Mouse (Mus musculus) bone marrow, adult 2 months (tissue): Measurements from ENCODE around the gene Pwp2.

Experiments used
- CTCF ChIP-seq: fragments of 200-500 bp; IDR thresholded peaks from 2 replicates; pipeline ENCODE4 v1.5.1; 2011; ENCODE audit warnings: low read length, control low read depth; ENCODE audit not compliant: control insufficient read depth, insufficient read depth
- POLR2A ChIP-seq: fragments of 200-500 bp; IDR thresholded peaks from 2 replicates; pipeline ENCODE4 v1.6.1; 2011; ENCODE audit warnings: low read depth, mild to moderate bottlenecking, control low read depth, low read length, borderline replicate concordance; ENCODE audit not compliant: control insufficient read depth

GRCm38 (mm10) chr10:78156926-78157325 lies 28.0 kb downstream of the Pwp2 start:
- TF ChIP-seq CTCF (no peak), POLR2A (no peak)
